Mouse (Mus musculus) brain, adult 2 months (tissue): Measurements from ENCODE around the gene Efna4.

ENCODE experiments used
- DNase-seq: peaks from one replicate; pipeline ENCODE4 v3.0.0; 2011; ENCODE audit warnings: low read depth, low spot score

The Efna4 gene

DNA sequence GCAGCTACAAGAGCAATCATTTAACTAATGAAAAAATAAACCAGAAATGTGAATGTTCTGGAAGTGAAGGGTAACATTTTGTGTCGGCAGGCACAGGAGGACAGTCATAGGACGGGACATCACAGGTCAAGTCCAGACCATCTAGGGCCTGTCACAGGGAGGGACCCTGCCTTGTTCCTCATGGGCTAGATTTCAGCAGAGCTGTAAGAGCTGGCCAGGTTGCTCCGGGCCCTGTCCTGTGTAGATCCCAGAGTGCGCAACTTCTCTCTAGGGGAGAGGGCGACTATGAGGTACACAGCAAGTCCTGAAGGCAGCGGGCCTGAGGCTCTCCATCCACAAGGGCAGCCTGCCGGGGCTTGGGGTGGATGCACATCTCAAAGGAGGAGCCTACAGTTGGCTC lies 23.8 kb upstream of the Efna4 start, which contains the start of gene Dcst2:
TSS of gene Dcst2 (plus strand) at position 301 of the 400 bp plus-strand sequence.
- no peak for DNase-seq

DNA sequence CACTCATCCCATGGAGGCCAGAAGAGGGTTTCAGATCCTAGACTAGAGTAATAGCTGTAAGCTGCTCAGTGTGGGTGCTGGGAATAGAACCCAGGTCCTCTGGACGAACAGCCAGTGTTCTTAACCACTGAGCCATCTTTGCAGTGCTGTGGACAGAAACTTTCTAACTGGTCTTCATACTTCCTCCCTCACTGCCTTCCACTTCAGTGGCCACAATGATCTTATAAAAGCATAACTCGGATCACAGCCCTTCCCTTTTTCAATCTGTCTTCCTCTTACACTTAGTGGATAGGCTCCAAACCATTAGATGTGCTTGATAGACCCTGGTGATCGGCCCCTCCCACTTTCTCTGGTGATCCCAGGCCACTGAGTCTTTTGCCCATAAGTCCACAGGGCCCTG lies 22.4 kb upstream of the Efna4 start:
- no peak for DNase-seq

DNA sequence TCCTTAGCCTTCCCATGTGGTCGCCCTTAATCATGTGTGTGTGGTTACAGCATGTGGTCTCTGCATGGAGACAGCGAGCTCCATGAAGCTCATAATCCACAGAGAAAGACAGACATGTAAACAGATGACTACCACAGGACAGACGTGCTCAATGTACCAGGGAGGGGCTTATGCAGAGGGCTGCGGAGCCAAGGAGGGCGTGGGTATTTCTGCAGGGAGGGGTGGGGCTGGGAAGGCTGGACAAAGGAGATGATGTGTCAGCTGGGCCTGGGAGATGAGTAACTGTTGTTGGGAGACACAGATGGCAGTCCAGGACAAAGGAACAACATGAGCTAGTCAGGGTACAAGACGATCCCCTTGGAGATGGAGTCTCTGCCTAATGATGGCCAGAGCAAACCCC lies 21.8 kb upstream of the Efna4 start:
- peak; percentile 48 for DNase-seq

DNA sequence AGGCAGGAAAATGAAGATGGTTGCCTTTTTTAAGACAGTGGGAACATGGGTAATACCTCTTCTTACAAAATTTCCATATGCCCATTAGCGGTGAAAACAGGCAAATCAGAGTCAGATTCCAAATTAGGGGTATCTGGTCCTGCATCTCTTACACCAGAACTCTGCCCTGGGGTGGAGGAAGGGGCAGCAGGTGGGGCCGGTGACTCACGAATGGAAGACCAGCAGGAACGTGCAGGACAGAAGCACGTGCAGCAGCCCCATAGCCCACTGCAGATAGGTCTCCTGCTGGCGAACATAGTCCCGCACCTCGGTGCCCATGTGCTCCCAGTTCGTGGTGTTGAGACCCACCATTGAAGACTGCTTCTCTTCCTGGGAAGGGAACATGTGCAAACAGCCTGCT lies 18.2 kb upstream of the Efna4 start:
- no peak for DNase-seq

DNA sequence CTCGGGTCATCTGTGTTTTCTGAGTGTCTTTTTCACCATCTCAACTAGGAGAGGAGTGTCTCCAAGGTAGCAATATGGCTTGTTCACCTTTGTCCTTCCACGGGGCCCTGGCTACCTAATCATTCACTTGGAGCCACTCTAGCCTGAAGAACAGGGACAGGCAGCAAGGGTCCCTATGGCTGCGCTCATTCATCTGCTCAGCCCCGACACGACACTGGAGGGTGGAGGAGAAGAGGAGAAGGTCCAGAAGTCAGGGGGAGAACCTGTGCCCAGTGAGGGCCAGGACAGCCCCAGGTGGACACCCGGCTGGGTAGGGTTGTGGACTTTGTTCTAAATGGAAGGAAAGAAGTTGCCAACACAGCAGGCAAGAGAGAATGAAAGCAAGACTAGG lies 17.7 kb upstream of the Efna4 start:
- no peak for DNase-seq

DNA sequence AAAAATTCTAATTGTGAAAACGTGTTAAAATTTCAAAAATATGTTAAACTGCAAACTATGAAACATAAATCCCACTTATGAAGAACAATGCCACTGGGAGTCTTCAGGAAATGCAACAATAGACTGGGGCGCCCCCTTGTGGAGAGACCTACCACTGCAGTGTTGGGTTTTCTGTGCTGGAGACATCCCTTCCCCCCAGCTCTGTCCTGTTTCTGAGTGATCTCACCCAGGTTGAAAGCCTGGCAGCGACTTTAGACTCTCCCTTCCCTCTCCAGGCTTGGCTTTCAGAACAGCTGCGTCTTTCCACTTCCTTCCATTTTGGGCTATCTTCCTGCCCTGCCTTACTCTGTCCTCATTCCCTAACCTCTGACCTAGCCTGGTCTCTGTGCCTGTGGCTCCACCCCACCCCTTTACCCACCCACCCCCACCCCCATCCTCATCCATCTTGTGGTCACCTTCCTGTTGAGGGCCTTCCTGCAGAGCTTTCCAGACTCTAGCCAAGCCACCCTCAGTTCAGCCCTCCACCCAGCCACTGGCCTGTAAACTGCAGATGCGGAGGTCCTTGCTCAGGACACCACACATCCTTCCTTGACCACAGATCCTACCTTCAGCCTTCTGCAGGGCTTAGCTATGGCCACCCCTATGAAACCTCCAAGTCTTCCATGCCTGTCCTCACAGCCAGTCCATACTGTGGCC lies 17.1 kb upstream of the Efna4 start:
- DNase-seq, result peak; percentile 89

DNA sequence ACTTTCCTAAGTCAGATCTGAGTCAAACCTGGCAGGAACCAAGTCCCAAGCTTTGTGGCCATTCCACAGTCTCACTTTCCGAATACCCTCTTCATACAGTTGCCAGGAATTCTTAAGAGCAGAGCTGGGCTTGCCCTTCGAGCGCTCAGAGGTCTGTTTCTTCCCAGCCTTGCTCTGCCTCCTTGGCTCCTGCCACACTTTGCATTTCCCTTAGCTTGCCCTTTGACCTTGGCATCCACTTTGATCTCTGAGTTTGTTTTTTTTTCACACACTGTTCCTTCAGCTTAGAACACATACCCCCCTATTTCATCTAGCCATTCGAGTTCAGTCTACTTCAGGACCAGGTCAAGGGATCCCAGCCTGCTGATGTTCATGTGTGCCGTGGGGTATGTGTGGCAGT lies 13.4 kb upstream of the Efna4 start:
- no peak for DNase-seq

DNA sequence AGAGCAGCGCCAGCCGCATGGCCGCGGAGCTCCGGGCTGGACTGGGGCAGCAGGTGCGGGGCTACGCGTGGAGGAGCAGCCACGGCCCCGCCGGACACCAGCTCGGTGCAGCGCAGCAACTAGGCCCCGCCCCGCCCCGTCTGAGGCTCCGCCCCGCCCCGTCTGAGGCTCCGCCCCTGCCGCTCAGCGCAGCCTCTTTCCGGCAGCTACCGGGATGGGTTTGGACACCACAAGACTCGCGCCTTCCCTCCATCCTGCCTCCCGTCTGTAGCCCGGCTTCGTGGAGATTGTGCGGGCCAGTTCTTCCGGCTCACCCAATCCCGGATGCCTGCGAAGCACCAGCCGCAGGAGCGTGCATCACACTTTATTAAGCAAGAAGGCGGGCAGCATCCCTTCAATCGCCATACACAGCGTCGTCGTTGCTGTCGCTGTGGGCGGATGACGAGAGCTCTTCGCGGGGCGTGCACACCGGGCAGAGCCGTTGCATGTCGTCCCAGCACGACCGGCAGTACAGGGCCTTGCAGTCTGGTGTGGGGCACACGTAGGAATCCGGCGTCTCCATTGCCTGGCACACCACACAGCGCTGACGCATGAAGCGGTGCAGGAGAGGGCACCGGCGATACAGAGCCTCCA lies 12.2 kb upstream of the Efna4 start, which contains the start of gene Adam15:
TSS of gene Adam15 (minus strand) at position 128 of the 633 bp plus-strand sequence.
- DNase-seq, result peak; percentile 94

DNA sequence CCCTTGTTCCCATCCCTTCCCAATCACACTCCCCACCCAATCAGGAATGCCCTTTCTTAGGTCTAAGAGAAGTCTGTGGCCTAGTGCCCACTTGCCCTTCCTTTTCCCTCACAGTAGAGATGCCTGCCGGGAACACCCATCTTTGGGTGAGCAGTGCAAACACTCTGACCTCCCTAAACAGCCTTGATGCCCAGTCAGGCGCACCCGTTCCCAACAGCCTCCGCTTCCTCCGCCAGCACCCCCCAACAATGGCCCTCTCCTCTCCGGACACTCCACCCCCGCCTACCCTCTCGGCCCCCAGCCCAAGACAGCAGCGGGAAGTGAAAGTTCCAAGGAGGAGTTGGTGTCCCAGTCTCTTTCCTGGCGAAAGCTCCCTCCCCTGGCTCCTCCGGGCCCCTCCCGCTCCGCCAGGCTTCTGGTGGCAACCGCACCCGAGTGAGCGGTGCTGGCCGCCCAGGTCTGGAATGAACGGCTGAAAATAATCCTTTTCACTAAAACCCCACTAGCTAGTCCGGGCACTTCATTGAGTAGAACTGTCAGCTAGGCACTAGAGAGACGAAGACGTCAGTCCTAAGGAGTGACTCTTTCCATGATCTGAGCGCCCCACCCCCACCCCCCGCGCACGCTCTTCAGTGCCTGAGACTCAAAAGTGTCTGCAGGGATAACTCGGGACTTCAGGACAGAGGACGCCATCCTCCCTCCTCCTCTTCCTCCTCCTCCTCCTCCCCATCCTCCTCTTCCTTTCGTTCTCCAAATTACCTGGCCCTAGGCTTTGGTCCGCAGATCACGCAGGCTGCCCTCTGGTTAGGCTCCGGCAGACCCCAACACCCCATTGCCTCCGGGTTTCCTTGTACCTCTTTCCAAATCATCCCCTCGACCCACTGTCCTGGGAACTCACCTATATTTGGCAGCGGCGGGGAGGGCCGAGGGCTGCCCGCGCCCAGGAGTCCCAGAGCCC lies 11.4 kb upstream of the Efna4 start:
- peak; percentile 57 for DNase-seq

DNA sequence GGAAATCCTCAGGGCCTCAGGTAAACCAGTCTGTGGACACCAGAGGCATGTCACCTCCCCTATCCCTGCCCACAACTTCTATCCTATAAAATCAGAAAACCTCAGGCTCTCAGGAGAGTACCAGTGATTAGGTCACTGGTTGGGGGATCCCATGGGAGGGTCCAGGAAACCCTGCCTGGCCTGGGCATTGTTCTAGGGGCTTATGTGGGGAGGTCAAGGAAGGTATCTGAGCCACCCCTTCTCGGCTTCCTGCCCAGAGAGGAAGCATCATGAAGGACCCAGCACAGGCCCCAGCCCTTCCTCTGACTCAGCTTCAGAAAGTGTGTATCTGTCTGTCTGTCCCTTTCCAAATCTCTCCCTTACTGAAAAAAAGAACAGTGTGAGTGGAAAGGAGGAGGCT lies 10.1 kb upstream of the Efna4 start:
- DNase-seq, result no peak

DNA sequence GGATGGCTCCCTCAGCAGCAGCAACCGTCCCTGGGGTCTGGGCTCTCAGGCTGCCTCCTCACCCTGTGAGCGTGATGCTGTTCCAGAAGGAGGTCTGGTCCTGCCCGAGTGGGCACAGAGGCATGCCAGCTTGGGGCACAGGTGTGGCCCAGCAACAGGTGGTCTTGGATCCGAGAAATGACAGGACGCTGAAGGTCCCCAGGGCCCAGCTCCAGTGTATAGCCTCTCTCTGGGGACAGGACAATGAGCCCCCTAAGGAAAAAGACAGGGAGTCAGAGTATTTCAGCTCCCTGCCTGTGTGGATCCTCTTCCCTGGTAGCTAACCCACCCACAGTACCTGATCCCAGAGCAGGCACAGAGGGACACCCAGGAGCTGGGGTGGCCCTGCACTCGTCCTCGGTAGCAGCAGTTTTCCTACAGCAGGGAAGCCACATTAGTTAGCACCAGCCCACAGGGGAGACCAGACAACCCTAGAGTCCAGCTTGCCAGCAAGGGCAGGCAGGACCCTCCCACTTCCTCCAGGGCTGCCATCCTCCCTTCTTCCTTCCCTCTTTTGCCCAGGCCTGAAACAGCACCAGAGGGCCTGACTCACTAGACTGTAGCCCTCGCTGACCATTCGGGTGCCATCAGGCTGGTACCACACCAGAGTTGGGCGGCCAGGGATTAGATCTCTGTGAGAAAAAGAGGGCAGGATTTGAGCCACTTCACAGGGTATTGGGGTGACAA lies 9.2 kb upstream of the Efna4 start:
- no peak for DNase-seq

DNA sequence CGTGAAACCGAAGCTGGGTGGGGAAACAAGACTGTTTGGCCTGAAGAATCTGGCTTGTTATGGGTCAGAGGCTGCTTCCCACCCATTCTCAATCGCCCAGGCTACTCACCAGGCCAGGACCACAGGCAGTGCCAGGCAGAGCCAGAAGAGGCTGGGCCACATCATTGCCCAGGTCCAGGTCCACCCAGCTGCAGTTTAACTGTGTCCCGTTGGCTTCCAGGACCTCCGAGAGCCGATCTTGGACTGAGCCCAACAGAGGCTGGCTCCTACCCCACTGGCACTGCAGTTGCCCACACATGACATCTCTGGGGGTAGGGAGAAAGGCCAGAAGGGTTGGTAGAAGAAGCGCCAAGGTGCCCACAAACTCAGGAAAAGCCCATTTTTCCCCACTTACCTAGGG lies 5.5 kb upstream of the Efna4 start:
- peak; percentile 25 for DNase-seq

DNA sequence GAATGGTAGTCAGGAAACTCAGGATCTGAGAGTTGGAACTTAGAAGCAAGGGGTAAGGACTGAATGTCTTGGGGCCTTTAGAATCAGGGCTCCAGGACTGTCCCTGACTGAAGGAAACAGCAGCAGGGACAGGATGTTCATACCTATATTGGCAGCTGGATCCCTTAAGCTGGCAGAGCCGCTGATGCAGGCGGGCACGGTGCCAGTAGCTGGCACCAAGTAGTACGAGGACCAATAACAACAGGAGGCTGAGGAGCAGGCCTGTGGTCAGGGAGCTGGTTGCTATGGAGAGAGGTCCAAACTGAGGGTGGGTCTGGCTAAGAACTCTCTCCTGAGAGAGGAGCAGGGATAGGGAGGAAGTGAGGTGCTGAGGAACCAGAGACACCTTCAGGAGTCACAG lies 4.0 kb upstream of the Efna4 start:
- DNase-seq, result no peak

DNA sequence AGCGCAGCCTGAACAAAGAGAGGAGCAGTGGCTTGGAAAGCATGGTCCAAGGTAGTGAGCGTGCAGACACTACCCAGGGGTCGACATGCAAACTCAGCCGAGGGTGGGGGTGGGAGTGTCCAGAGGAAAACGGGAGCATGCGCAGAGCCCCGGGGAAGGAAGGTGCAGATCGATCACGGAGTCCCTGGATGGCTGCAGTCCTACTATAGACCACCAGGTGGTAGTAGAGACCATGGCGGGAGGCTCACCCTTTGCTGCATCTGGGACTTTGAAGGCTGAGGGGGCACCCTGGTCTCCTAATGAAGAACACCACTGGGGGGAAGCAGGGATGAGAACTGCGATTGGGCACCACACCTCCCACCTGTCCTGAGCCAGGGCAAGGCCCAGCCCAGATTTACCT lies 2.6 kb upstream of the Efna4 start:
- DNase-seq, result peak; percentile 79

DNA sequence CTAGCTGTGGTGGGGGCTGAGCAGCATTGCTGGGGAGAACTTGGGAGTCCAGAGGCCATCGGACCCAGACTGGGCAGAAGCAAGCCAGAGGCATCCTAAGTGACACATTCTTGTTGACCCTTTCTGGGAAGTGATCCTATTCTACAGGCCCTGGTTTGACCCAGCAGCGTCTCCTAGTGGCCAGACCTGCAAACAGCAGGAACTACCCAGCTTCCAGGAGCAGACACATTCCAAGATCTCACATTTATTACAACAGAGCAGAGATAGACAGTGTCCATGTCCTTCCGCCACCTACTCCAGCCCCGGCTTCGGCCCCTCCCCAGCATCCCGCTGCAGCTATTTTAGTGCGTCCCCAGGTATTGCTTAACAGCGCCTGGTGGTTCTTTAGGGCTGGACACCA lies 1.6 kb upstream of the Efna4 start:
- peak; percentile 64 for DNase-seq

DNA sequence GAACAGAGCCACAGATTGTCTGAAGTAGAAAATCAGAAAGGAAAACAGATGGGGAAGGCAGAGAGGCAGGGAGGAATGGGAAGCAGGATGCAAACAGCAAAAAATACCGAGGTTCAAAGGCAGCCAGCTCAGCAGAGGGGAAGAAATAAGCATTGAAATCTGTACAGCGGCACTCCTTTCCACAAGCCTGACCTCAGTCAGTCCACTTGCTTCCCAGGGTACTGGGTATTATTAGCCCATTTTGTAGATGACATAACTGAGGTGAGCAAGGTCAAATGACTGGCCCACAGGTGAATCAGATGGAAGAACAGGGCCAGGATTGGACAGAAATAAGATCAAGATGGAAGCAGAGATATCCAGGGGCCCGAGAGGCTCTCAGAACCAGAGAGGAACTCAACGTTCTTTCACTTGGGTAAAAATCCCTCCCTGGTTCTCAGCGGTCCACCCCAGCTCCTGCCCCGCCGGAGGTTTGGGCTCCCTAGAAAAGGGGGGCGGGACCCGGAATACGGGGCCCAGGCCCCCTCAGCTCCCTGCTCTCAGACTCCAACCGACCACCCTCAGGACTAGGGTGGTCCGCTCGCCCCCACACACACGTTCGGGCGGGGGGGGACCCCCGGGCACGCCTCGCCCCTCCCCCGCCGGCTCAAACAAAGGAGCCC lies 637 bp downstream of the Efna4 start:
- no peak for DNase-seq

DNA sequence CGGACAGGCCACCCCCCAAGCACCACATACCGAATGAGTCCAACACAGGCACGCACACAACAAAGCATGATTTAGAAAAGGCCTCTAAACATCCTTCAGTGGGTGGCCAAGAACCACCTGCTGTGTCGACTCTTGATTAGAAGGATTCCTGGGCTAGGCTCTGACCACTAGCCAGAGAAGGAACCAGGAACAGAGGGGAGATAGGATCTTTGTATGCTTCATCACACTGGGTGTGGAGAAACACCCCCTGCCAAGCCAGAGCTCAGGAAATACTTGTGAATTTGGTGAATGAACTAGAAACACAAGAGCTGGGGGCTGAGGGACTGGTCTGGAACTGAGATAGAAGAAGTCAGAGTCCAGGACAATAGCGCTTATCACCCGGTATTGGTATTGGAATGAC lies 1.3 kb downstream of the Efna4 start:
- no peak for DNase-seq

DNA sequence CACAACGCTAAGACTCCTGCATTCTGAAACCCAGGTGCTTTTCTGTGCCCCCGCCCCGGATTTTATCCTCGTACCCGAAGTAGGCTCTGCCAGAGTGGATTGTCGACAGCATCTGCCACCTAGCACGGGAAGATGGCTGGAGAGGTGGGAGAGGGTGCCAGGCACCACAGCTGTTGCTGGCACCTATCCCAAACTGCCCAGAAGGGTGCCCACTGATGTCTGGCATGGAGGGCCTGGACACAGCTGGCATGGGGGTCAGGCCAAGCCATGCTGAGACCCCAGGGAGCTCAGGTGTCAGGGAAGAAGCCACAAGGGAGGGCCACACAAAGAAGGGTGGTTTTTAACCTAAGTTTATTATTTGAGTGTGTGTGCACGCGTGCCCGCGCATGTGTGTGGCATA lies 4.8 kb downstream of the Efna4 start:
- DNase-seq, result no peak

DNA sequence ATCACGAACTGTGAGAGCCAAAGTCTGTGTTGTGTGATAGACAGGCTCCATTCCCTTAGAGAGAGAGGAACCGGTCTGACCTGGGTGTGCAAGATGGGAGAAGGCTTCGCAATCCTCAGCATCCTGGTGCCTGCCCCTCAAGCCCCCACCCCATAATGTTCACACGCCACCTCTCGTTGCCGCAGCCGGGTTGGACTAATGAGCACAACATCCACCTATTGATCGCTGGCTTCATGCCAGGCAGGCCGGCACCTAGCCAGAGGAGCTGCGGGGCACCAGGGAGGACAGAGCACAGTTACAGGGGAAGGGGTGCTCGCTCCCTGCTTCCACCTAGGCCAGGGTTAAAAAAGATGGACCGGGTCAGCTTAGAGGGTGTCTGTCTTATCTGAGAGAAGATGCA lies 5.4 kb downstream of the Efna4 start:
- DNase-seq, result no peak

DNA sequence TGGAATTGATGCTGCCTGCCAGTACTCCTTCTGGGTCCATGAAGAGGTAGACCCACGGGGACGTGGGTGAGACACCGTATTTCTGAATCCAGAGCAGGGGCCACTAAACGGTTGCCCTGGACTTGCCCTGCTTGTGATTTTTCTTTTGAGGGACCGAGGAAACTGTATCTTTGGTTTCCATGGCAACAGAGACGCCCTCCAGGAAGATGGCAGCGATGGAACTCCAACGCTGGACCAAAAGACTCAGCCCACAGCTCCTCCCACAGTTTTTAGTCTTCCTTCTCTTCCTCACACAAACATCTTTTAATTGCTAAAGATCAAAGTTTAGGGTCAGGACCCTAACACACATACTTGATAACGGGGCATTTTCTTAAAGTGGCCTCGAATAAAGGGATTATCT lies 5.8 kb downstream of the Efna4 start:
- peak; percentile 49 for DNase-seq

DNA sequence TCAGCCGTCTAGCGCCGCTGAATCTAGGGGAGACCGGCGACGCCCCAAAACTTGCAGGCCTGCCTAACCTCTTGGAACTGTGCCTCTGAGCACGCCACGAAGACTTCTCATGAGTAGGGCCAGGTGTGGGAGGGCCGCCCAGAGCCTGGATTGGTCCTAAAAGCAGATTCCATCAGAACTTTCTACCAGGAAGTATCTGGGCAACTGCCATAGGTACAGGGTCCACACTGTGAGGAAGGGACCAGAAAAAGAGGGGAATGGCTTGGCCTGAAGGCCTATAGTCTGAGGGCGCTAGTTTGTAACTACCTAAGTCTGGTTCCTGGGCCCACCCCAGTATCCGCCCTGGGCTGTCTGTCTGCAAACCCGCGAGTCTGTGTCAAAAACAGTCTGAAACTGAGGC lies 6.3 kb downstream of the Efna4 start:
- no peak for DNase-seq
